Mouse (Mus musculus) bone marrow macrophage, adult 2 months (primary cell): ENCODE data around the gene St8sia2.
A peak's percentile ranks its signal among the peaks of the same experiment; 100 is the strongest.

ENCODE experiments used
- CTCF ChIP-seq: IDR thresholded peaks from 2 replicates; pipeline ENCODE4 v1.5.1; 2012; ENCODE audit warnings: low read depth, mild to moderate bottlenecking, low read length, moderate library complexity
- POLR2A ChIP-seq: IDR thresholded peaks from 2 replicates; pipeline ENCODE4 v1.6.1; 2012; ENCODE audit warnings: mild to moderate bottlenecking, low read depth, low read length, borderline replicate concordance

- TF ChIP-seq POLR2A (no peak), CTCF (peak; percentile 42; the same call in 1 of the 2 replicates)
Measured at GRCm38 (mm10) chr7:74025007-74025406, 11.5 kb upstream of the St8sia2 start.
